Mouse (Mus musculus) duodenum, adult 2 months (tissue): Measurements from ENCODE around the gene Casp9. TPM values are rescaled to one million over a fixed set of nuclear protein-coding genes. Genes with fewer than 3 reads are reported as not detected.

ENCODE experiments used
- polyA plus RNA-seq: library from polyadenylated mRNA; depleted of rRNA; stranded (reverse); fragments of >200 nt; gene quantifications from 2 replicates; pipeline ENCODE4 v1.2.3, GENCODE M21; 2012; ENCODE audit warnings: low replicate concordance; rRNA removed

Gene Casp9
- 10.8 and 11.4 TPM in 2 replicates for polyA plus RNA-seq

DNA sequence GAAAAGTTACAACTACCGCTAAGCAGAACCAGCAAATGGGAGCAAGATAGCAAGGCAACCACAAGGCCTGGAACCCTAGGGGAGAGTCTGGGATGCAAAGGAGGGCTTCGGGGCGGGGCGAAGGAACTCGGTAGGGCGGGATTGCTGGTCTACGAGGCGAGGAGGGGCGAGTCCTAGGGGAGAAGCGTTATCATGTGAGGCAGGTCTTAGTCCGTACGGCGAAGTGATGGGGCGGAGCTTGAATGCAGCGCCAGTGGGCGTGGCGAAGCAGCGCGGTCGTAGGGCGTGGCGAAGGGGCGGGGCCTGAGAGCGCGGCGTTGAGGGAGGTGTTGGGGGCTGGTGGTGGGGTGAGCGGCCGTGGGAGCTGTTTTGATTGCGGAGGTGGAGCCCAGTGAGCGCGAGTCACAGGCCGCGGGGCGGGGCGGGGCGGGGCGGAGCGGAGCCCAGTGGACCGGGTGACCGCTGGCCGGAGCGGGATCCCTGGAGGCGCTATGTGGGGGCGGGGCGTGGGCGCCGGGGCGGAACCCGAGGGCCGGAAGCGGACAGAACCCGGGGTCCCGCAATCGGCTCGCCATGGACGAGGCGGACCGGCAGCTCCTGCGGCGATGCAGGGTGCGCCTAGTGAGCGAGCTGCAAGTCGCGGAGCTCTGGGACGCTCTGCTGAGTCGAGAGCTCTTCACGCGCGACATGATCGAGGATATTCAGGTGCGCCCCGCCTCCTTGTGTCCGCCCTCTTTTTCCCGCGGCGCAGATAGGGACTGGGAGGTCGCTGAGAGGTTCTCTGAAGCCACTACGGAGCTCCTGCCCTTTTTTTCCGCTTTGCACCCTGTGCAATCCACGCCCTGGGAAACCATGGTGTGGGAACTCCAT is at the start of gene Casp9:
Casp9 (plus strand) TSS at position 331 of the 870 bp plus-strand sequence.

DNA sequence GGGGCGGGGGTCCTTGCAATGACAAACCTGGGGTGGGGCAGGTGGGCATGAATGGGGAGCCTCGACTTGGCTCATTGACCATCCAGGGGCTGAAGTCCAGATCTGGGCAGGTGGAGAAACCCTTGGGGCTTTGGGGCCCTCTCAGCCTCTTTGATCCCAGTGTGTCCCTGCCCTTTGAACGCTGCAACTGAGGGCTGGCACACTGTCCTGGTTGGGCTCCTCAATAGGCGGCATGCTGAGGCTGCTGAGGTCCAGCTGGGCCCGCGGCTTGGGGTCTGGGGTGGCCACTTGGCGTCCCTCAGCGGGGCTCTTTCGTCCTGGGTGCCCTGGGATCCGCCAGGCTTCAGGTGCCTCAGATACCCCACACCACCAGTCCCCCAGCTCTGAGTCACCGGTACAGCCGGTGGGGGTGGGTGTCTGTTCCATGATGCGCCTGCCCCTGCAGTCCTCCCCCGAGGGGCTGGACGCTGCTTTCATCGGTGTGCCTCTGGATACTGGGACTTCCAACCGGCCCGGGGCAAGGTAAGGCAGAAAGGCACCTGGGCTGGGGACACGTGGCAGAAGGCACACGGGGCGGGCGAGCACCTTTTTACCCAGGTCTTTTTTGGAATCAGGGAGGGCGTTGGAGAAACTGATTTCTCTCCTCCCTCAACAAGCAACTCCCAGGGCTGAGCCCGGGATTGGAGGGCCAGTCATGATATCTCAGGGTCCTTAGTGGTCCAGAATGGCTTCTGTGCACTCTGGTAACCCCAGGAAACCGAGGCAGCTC is 46.6 kb upstream of the Casp9 start, which contains the start of gene Agmat:
Agmat (plus strand) TSS at position 95 of the 769 bp plus-strand sequence.

GRCm38 (mm10) chr4:141790524-141790990 is 2.9 kb upstream of the Casp9 start, which contains the start of gene Dnajc16:
TSS of gene Dnajc16 (minus strand) at chr4:141790931.

GRCm38 (mm10) chr4:141826060-141826459 is 32.6 kb downstream of the Casp9 start, which contains the start of gene Cela2a:
TSS of gene Cela2a (minus strand) at chr4:141826160.

DNA sequence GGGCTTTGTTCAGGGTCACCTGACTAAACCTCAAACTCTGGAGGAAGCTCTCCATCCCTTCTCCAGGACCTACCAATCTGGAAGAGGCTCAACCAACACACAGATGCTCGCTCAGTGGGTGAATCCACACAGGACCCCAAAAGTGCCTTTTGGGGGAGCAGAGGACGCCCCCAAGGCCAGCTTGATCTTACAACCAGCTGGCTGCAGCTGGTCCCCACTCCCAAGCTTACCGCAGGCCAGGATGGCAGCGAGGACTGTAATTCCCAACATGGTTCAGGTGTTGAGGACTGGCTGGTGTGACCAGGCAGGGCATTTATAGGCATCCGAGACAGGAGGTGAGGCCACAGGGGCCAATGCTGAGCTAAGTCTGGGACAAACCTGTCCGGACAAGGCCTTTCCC is 52.6 kb downstream of the Casp9 start, which contains the start of gene Ctrc:
Ctrc (minus strand) TSS at position 361 of the 400 bp plus-strand sequence.

Other genes starting within 250 kb of the Casp9 start
- 60.7 and 63.9 TPM in 2 replicates for gene Fblim1, start 187.5 kb upstream of the Casp9 start, polyA plus RNA-seq
- 71.4 and 121 TPM in 2 replicates for gene Tmem82, start 175.0 kb upstream of the Casp9 start, polyA plus RNA-seq
- 12.3 and 26.3 TPM in 2 replicates for gene Slc25a34, start 169.8 kb upstream of the Casp9 start, polyA plus RNA-seq
- 10.2 and 11.0 TPM in 2 replicates for gene Plekhm2, start 128.7 kb upstream of the Casp9 start, polyA plus RNA-seq
- 9.7 and 29.7 TPM in 2 replicates for gene Rsc1a1, start 108.0 kb upstream of the Casp9 start, polyA plus RNA-seq
- 15.8 and 22.6 TPM in 2 replicates for gene Ddi2, start 70.2 kb upstream of the Casp9 start, polyA plus RNA-seq
- 41.0 and 69.4 TPM in 2 replicates for gene Agmat, start 46.9 kb upstream of the Casp9 start, polyA plus RNA-seq
- 4.8 and 5.4 TPM in 2 replicates for gene Dnajc16, start 2.7 kb upstream of the Casp9 start, polyA plus RNA-seq
- gene Cela2a, start 32.5 kb downstream of the Casp9 start, polyA plus RNA-seq: 30.4 and 13,779 TPM in 2 replicates
- gene Ctrc, start 52.7 kb downstream of the Casp9 start, polyA plus RNA-seq: 0.39 and 112 TPM in 2 replicates
- gene Efhd2, start 81.3 kb downstream of the Casp9 start, polyA plus RNA-seq: 181 and 429 TPM in 2 replicates
- 0.07 and 0.09 TPM in 2 replicates for gene Fhad1, start 221.5 kb downstream of the Casp9 start, polyA plus RNA-seq